Mouse (Mus musculus): ENCODE results near the gene Sesn1.
"Not testable (repeated sequence)": the region's sequence is repeated elsewhere in the genome, so short reads cannot be mapped to it uniquely, and the experiment has no call there.

Gene Sesn1

GRCm38 (mm10) chr10:41912290-41912994 is 102.7 kb downstream of the Sesn1 start:
- DNase-seq (ENCODE audit: low spot score) = peak; percentile 89

GRCm38 (mm10) chr10:41926726-41927125 is 117.0 kb downstream of the Sesn1 start:
- no peak for DNase-seq (ENCODE audit: low spot score)

- DNase-seq (ENCODE audit: low spot score) = no peak
These were observed 121.2 kb downstream of the Sesn1 start for GRCm38 (mm10) chr10:41930966-41931365.

- DNase-seq (ENCODE audit: low spot score) = no peak
These were observed 122.2 kb downstream of the Sesn1 start for GRCm38 (mm10) chr10:41931962-41932361.

- DNase-seq (ENCODE audit: low spot score) = no peak
These were observed 123.2 kb downstream of the Sesn1 start for GRCm38 (mm10) chr10:41932943-41933342.

GRCm38 (mm10) chr10:41933536-41933935 is 123.8 kb downstream of the Sesn1 start:
- peak; percentile 64 for DNase-seq (ENCODE audit: low spot score)

- no peak for DNase-seq (ENCODE audit: low spot score)
These were observed 125.1 kb downstream of the Sesn1 start for GRCm38 (mm10) chr10:41934633-41935475.

GRCm38 (mm10) chr10:41935476-41935829 is 125.7 kb downstream of the Sesn1 start:
- DNase-seq (ENCODE audit: low spot score) = no peak

- no peak for DNase-seq (ENCODE audit: low spot score)
These were observed 126.4 kb downstream of the Sesn1 start for GRCm38 (mm10) chr10:41936100-41936499.

GRCm38 (mm10) chr10:41937176-41937575 is 127.4 kb downstream of the Sesn1 start:
- DNase-seq (ENCODE audit: low spot score) = no peak

- DNase-seq (ENCODE audit: low spot score) = no peak
These were observed 129.4 kb downstream of the Sesn1 start for GRCm38 (mm10) chr10:41939090-41939489.

- not testable (repeated sequence) for DNase-seq (ENCODE audit: low spot score)
These were observed 142.6 kb downstream of the Sesn1 start for GRCm38 (mm10) chr10:41952354-41952753.

- no peak for DNase-seq (ENCODE audit: low spot score)
These were observed 143.3 kb downstream of the Sesn1 start for GRCm38 (mm10) chr10:41952850-41953527.

- DNase-seq (ENCODE audit: low spot score) = no peak
These were observed 143.8 kb downstream of the Sesn1 start for GRCm38 (mm10) chr10:41953528-41953864.

- DNase-seq (ENCODE audit: low spot score) = no peak
These were observed 147.9 kb downstream of the Sesn1 start for GRCm38 (mm10) chr10:41957421-41958225.

Data from c-Kit-positive CD71-positive TER-119-positive erythroid progenitor cells, embryonic 14.5 days (primary cell).